Mouse (Mus musculus) cerebellum, adult 9-10 months (tissue): Measurements from ENCODE around the gene Pigu.
A peak's percentile ranks its signal among the peaks of the same experiment; 100 is the strongest.

Source experiments
- DNase-seq: peaks from one replicate; pipeline ENCODE4 v3.0.0; 2022

Gene Pigu

GRCm38 (mm10) chr2:155357686-155358399 is 613 bp upstream of the Pigu start:
- peak; percentile 38 for DNase-seq

- DNase-seq = no peak
These were observed 2.8 kb downstream of the Pigu start for GRCm38 (mm10) chr2:155354402-155354801.

- no peak for DNase-seq
These were observed 10.6 kb downstream of the Pigu start for GRCm38 (mm10) chr2:155346670-155347069.

GRCm38 (mm10) chr2:155340166-155340565 is 17.1 kb downstream of the Pigu start:
- no peak for DNase-seq

- no peak for DNase-seq
These were observed 21.0 kb downstream of the Pigu start for GRCm38 (mm10) chr2:155336254-155336653.

- no peak for DNase-seq
These were observed 22.0 kb downstream of the Pigu start for GRCm38 (mm10) chr2:155335231-155335630.

- no peak for DNase-seq
These were observed 23.8 kb downstream of the Pigu start for GRCm38 (mm10) chr2:155333421-155333820.

GRCm38 (mm10) chr2:155331351-155331750 is 25.9 kb downstream of the Pigu start:
- no peak for DNase-seq

GRCm38 (mm10) chr2:155330811-155331210 is 26.4 kb downstream of the Pigu start:
- DNase-seq = no peak

GRCm38 (mm10) chr2:155329707-155330106 is 27.5 kb downstream of the Pigu start:
- no peak for DNase-seq

GRCm38 (mm10) chr2:155328906-155329305 is 28.3 kb downstream of the Pigu start:
- no peak for DNase-seq

GRCm38 (mm10) chr2:155327906-155328305 is 29.3 kb downstream of the Pigu start:
- no peak for DNase-seq

- no peak for DNase-seq
These were observed 31.2 kb downstream of the Pigu start for GRCm38 (mm10) chr2:155326001-155326400.

- DNase-seq = no peak
These were observed 36.6 kb downstream of the Pigu start for GRCm38 (mm10) chr2:155320596-155320995.

GRCm38 (mm10) chr2:155318618-155319017 is 38.6 kb downstream of the Pigu start:
- no peak for DNase-seq

GRCm38 (mm10) chr2:155313671-155314070 is 43.6 kb downstream of the Pigu start:
- no peak for DNase-seq

- peak; percentile 24 for DNase-seq
These were observed 48.2 kb downstream of the Pigu start for GRCm38 (mm10) chr2:155308936-155309592.

- DNase-seq = no peak
These were observed 57.7 kb downstream of the Pigu start for GRCm38 (mm10) chr2:155299563-155299962.

- no peak for DNase-seq
These were observed 61.8 kb downstream of the Pigu start for GRCm38 (mm10) chr2:155295453-155295852.

- DNase-seq = no peak
These were observed 63.3 kb downstream of the Pigu start for GRCm38 (mm10) chr2:155293946-155294345.

- DNase-seq = peak; percentile 52
These were observed 63.8 kb downstream of the Pigu start for GRCm38 (mm10) chr2:155293382-155293781.

- DNase-seq = no peak
These were observed 67.2 kb downstream of the Pigu start for GRCm38 (mm10) chr2:155290066-155290465.

- DNase-seq = no peak
These were observed 69.6 kb downstream of the Pigu start for GRCm38 (mm10) chr2:155287456-155288250.

- no peak for DNase-seq
These were observed 71.5 kb downstream of the Pigu start for GRCm38 (mm10) chr2:155285744-155286143.
